Mouse (Mus musculus) hindbrain, embryonic 14.5 days (tissue): ENCODE results near the gene Cyp2d12. TPM values are rescaled to one million over a fixed set of nuclear protein-coding genes. Genes with fewer than 3 reads are reported as not detected.
"Not testable (repeated sequence)": the region's sequence is repeated elsewhere in the genome, so short reads cannot be mapped to it uniquely, and the experiment has no call there.

Experiments
- ATAC-seq: fragments of 200-750 bp; cut with Nextera tagmentation; 2 replicates; pipeline ENCODE4 v1.8.0; 2017; ENCODE audit warnings: moderate number of reproducible peaks, mild to moderate bottlenecking, moderate TSS enrichment, moderate library complexity; ENCODE audit not compliant: low FRiP score
- DNase-seq: peaks from one replicate; pipeline ENCODE4 v3.0.0-alpha.2; 2015; ENCODE audit warnings: low spot score
- H3K27ac ChIP-seq: fragments of 300-500 bp; sonication (generic); 2 replicates; pipeline ENCODE4 v1.5.1; 2014; ENCODE audit warnings: mild to moderate bottlenecking, moderate library complexity
- H3K27me3 ChIP-seq: fragments of 300-500 bp; sonication (generic); 2 replicates; pipeline ENCODE4 v1.6.1; 2014; ENCODE audit warnings: mild to moderate bottlenecking, low read length, mixed read lengths; ENCODE audit not compliant: control insufficient read depth, insufficient read depth
- H3K36me3 ChIP-seq: fragments of 300-500 bp; sonication (generic); replicated peaks from 2 replicates; pipeline ENCODE4 v1.6.1; 2014; ENCODE audit not compliant: control insufficient read depth, insufficient read depth
- H3K4me1 ChIP-seq: fragments of 300-500 bp; sonication (generic); replicated peaks from 2 replicates; pipeline ENCODE4 v1.6.1; 2014; ENCODE audit warnings: antibody characterized with exemption, low read length, mixed read lengths; ENCODE audit not compliant: control insufficient read depth, insufficient read depth
- H3K4me2 ChIP-seq: fragments of 300-500 bp; sonication (generic); replicated peaks from 2 replicates; pipeline ENCODE4 v1.6.1; 2014; ENCODE audit warnings: mild to moderate bottlenecking, moderate library complexity
- H3K4me3 ChIP-seq: fragments of 300-500 bp; sonication (generic); replicated peaks from 2 replicates; pipeline ENCODE4 v1.5.1; 2014; ENCODE audit warnings: mild to moderate bottlenecking, low read length
- H3K9ac ChIP-seq: fragments of 300-500 bp; sonication (generic); 2 replicates; pipeline ENCODE4 v1.6.1; 2014
- H3K9me3 ChIP-seq: fragments of 300-500 bp; sonication (generic); 2 replicates; pipeline ENCODE4 v1.6.1; 2016; ENCODE audit warnings: low read length; ENCODE audit not compliant: control insufficient read depth
- WGBS: fragments of 180-500 bp; shearing (Covaris S2); extraction: QIAGEN DNeasy Blood & Tissue Kit; methylation state at CpG from one replicate; pipeline ENCODE4 v1.1.7; 2014; 5-methylcytosine and 5-hydroxymethylcytosine counted together
- polyA plus RNA-seq: library from polyadenylated mRNA; unstranded; fragments of >200 nt; fragmentation: Nextera tagmentation; extraction: Ambion mirVana; gene quantifications from 2 replicates; pipeline ENCODE4 v1.2.1, GENCODE M21; 2014

Cyp2d12 gene
- polyA plus RNA-seq, result not detected in 2 replicates

DNA sequence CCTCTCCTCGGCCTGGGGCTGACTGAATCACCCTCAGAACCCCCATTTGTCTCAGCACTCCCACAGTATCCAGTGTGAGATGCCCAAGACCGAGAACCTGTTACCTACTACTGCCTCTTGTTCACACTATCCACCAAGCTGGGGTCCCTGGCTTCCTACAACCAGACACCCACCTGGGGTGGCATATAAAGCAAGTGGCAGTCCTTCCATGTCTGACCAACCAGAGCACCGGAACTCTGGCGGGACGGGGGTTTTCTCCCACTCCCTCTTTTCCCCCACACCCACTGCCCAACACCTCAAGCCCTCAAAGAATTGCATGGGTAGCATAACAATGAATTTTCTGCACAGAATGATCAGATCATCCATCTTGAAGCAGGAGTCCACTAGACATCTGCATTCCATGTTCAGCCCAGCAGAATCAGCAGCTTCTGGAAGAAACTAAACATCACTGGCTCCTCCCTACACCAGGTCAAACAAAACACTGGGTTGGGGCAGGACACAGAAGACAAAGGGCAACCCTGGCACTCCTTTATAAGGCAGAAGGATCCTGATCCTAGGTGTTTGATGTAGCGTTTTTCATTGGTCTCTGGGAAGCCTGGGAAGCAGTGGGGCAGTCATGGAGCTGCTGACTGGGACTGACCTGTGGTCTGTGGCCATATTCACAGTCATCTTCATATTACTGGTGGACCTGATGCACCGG is at the start of gene Cyp2d12:
Gene Cyp2d12 (plus strand): TSS at position 542 of the 700 bp plus-strand sequence.
- WGBS, result 82% methylated on average over 7 of the region's 7 CpGs
- no peak within 1 kb of the TSS for H3K4me3 ChIP-seq
- no peaks in the 10 kb centered on the region for H3K36me3 ChIP-seq
- no peak for ATAC-seq
- 0 out of 2 replicates have a peak, but pooled peaks cover 11% of the 10 kb centered on the region for H3K9me3 ChIP-seq
- H3K9ac ChIP-seq, result no peak within 1 kb of the TSS
- no peak for DNase-seq
- H3K27ac ChIP-seq, result no peak within 1 kb of the TSS
- no peaks in the 10 kb centered on the region for H3K4me1 ChIP-seq
- H3K27me3 ChIP-seq, result no peaks in the 10 kb centered on the region
- H3K4me2 ChIP-seq, result no peak within 1 kb of the TSS

- Histone ChIP-seq H3K36me3 (no peaks in the 10 kb centered on the region), H3K9me3 (0 out of 2 replicates have a peak, but pooled peaks cover 6% of the 10 kb centered on the region), H3K4me2 (no peak overlapping the region), H3K4me3 (no peak overlapping the region), H3K4me1 (no peaks in the 10 kb centered on the region), H3K27me3 (no peaks in the 10 kb centered on the region), H3K9ac (no peak overlapping the region), H3K27ac (no peak overlapping the region)
- DNase-seq (no peak), ATAC-seq (no peak)
- 61% methylated on average over 3 of the region's 3 CpGs for WGBS
Observed at GRCm38 (mm10) chr15:82506971-82507370, 47.9 kb upstream of the Cyp2d12 start.

DNA sequence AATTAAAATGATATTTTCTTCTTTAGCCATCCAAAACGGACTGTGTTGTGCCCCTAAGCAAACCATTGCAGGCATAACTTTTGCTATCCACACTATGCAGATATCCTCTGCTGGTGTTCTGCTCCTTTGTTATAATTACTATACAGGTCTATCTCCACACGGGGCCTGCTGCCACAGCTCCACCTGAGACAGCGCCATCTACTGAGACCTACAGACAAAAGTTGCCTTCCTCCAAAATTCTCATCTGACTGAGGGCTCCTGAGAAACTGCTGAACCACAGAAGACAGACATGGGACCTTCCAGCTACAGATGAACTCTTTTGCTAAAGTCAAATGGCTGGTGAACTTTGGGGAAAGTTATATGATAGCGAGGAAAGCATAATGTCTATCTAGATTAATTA is 47.1 kb upstream of the Cyp2d12 start:
- not testable (repeated sequence) for H3K36me3 ChIP-seq, H3K9me3 ChIP-seq, ATAC-seq, H3K9ac ChIP-seq, H3K4me3 ChIP-seq, H3K27ac ChIP-seq, DNase-seq, H3K27me3 ChIP-seq, H3K4me1 ChIP-seq, H3K4me2 ChIP-seq
- WGBS, result 60% methylated on average over 4 of the region's 4 CpGs

DNA sequence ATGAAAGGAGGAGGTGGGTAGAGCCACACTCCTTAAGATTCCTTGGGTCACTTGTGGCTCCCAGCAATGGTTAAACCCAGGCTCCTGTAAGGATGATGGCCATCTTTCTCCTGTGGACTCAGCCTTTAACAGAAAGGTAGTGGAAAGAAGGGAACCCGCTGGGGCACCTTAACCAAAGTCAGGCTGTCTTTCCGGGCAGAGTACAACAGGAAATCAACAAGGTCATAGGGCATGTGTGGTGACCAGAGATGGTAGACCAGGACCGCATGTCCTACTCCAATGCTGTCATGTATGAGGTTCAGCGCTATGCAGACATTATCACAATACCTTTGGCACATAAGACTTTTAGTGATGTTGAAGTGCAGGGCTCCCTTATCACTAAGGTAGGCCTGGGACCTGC is 45.4 kb upstream of the Cyp2d12 start:
- not testable (repeated sequence) for H3K4me2 ChIP-seq, H3K9ac ChIP-seq, H3K27ac ChIP-seq, H3K36me3 ChIP-seq, H3K27me3 ChIP-seq, H3K9me3 ChIP-seq, H3K4me3 ChIP-seq, DNase-seq, ATAC-seq, H3K4me1 ChIP-seq
- 90% methylated on average over 4 of the region's 4 CpGs for WGBS

DNA sequence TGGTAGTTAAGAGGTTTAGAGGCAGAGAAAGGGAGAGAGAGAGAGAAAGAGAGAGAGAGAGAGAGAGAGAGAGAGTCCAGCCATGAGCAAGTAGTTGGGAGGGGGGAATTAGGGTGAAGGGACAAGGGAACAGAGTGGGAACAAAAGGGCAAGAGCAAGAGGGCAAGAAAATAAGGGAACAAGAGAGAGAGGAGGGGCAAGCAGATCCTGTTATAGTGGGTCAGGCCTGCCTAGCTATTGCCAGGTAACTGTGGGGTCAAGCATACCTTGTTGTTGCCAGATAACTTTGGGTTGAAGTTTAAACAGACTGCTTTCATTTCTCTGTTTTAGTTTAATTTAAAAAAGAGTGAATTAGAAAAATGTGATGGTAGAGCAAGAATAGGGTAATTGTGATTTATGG is 44.4 kb upstream of the Cyp2d12 start:
- not testable (repeated sequence) for H3K4me1 ChIP-seq, H3K36me3 ChIP-seq, H3K9ac ChIP-seq, DNase-seq, H3K27ac ChIP-seq, H3K4me2 ChIP-seq, H3K9me3 ChIP-seq, ATAC-seq, H3K4me3 ChIP-seq, H3K27me3 ChIP-seq

- H3K36me3 ChIP-seq, H3K27ac ChIP-seq, ATAC-seq, H3K9me3 ChIP-seq, H3K4me1 ChIP-seq, H3K4me3 ChIP-seq, DNase-seq, H3K9ac ChIP-seq, H3K4me2 ChIP-seq, H3K27me3 ChIP-seq: not testable (repeated sequence)
- WGBS, result 83% methylated on average over 2 of the region's 2 CpGs
Observed at GRCm38 (mm10) chr15:82512111-82512510, 42.8 kb upstream of the Cyp2d12 start.

GRCm38 (mm10) chr15:82516174-82516573 is 38.7 kb upstream of the Cyp2d12 start:
- not testable (repeated sequence) for H3K9ac ChIP-seq, H3K4me1 ChIP-seq, H3K27me3 ChIP-seq, H3K36me3 ChIP-seq, ATAC-seq, H3K9me3 ChIP-seq, H3K4me2 ChIP-seq, H3K27ac ChIP-seq, H3K4me3 ChIP-seq, DNase-seq
- 90% methylated on average over 23 of the region's 23 CpGs for WGBS

DNA sequence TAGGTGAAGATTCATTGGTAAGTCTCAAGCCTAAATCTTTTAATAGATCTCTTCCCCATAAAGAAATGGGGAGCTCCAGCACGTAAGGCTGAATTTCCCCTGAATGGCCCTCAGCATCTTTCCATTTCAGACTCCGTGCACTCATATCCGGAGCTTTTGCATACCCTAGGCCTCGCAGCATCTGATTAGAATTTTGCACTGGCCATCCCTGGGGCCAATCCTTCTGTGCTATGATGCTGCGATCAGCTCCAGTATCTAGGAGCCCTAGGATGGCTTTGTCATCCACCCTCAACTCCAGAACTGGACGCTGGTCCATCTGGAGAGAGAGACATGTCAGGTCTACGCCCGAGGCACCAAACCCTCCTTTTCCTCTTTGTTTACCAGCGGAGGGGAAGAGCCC is 27.5 kb upstream of the Cyp2d12 start:
- H3K4me2 ChIP-seq, H3K27ac ChIP-seq, H3K4me1 ChIP-seq, ATAC-seq, H3K9ac ChIP-seq, H3K36me3 ChIP-seq, H3K4me3 ChIP-seq, H3K9me3 ChIP-seq, DNase-seq, H3K27me3 ChIP-seq: not testable (repeated sequence)
- 86% methylated on average over 4 of the region's 9 CpGs for WGBS

- H3K27ac ChIP-seq, H3K9ac ChIP-seq, H3K27me3 ChIP-seq, H3K4me1 ChIP-seq, ATAC-seq, H3K36me3 ChIP-seq, DNase-seq, H3K4me2 ChIP-seq, H3K4me3 ChIP-seq, H3K9me3 ChIP-seq: not testable (repeated sequence)
- WGBS, result 92% methylated on average over 3 of the region's 3 CpGs
Observed at GRCm38 (mm10) chr15:82532721-82533120, 22.2 kb upstream of the Cyp2d12 start.

GRCm38 (mm10) chr15:82542976-82543375 is 11.9 kb upstream of the Cyp2d12 start:
- H3K27ac ChIP-seq, ATAC-seq, H3K36me3 ChIP-seq, H3K27me3 ChIP-seq, H3K4me3 ChIP-seq, H3K4me1 ChIP-seq, H3K4me2 ChIP-seq, DNase-seq, H3K9me3 ChIP-seq, H3K9ac ChIP-seq: not testable (repeated sequence)
- WGBS, result 76% methylated on average over 3 of the region's 3 CpGs
